Mouse (Mus musculus) G1E (cell line): ENCODE data around the gene Tbx3.

Experiments
- CTCF ChIP-seq: IDR thresholded peaks from 2 replicates; pipeline ENCODE4 v1.5.1; 2012; ENCODE audit warnings: low read depth, low read length, inconsistent platforms, mixed read lengths
- GATA1 ChIP-seq: IDR thresholded peaks from 2 replicates; pipeline ENCODE4 v1.6.1; 2012; ENCODE audit warnings: borderline replicate concordance, low read length, inconsistent platforms, mixed read lengths
- POLR2AphosphoS5 ChIP-seq: IDR thresholded peaks from 2 replicates; pipeline ENCODE4 v1.6.1; 2012; ENCODE audit warnings: low read depth, low read length, inconsistent platforms; ENCODE audit not compliant: insufficient replicate concordance
- TAL1 ChIP-seq: conservative IDR thresholded peaks from 2 replicates; pipeline ENCODE4 v1.6.1; 2012; ENCODE audit warnings: low read depth, low read length, inconsistent platforms, mixed read lengths

DNA sequence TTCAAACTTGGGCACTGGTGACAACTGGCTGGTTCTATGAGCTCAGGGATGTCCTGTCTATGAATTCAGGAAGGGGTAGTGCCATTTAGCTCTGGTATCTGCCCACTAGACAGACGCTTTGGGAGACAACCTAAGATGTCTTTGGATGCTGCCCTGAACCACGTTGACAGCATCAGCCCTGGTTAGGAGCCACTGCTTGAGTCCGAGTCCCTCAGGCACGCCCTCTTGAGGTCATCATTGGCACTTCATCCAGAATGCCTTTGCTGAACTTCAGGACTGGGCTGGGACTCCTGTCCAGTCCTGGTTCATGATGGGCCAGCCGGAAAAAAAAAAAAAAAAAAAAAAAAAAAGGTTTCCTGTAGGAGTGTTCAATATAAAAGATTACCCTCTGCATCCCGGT is 22.0 kb downstream of the Tbx3 start:
- TF ChIP-seq GATA1 (no peak), CTCF (no peak), POLR2AphosphoS5 (no peak), TAL1 (no peak)
